Mouse (Mus musculus) ES-E14 (cell line): ENCODE results near the gene Gm29609.

ENCODE experiments used
- HCFC1 ChIP-seq: IDR thresholded peaks from 2 replicates; pipeline ENCODE4 v1.6.1; 2012; ENCODE audit warnings: low read length, inconsistent platforms, borderline replicate concordance; ENCODE audit not compliant: insufficient read depth
- MAFK ChIP-seq: IDR thresholded peaks from 2 replicates; pipeline ENCODE4 v1.6.1; 2014; ENCODE audit warnings: mild to moderate bottlenecking, low read depth, low read length, inconsistent platforms; ENCODE audit not compliant: insufficient read depth
- ZC3H11A ChIP-seq: IDR thresholded peaks from 2 replicates; pipeline ENCODE4 v1.6.1; 2012; ENCODE audit warnings: low read depth, mild to moderate bottlenecking, inconsistent platforms, low read length, borderline replicate concordance
- ZNF384 ChIP-seq: IDR thresholded peaks from 2 replicates; pipeline ENCODE4 v1.6.1; 2012; ENCODE audit warnings: low read depth, low read length, inconsistent platforms

DNA sequence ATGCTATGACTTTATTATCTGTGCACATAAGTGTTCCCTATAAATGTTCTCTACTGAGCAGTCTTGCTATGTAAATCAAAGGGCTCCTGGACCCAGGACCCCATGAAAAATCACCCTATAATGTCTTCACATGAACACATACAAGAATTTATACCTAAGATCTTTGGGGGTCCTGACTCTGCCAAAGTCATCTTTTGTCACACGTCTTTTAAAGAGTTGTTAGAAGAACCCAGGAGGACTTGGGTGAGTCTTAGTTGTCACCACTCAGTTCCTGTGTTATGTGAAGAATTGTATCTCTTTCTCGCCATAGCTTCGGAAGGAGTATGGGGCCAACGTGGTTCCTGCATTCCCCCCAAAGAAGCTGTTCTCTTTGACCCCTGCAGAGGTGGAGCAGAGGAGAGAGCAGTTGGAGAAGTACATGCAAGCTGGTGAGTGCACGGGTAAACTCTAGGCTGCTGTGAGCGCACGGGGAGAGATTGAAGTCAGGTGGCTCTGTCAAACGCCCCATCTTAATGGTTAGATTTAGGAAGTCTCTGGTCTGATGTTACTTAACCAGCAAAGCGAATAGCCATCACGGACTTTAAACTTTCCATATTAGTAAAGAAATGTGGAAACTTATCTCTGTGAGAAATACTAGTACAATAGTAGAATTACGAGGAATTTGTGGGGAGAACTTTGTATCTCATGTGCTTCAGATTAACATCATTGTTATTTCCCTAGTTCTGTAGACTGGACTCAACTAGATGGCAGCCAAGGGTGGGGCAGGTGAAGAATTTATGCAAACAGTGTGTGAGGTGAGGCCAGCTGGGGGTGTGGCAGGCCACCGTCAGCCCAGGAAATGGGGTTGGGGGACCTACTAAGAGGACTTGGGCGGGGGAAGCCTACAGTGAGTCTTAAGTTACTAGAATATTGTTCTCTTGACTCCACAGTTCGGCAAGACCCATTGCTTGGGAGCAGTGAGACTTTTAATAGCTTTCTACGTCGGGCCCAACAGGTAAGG lies 15.1 kb upstream of the Gm29609 start:
- no peak for TF ChIP-seq MAFK
- no peak for TF ChIP-seq ZC3H11A
- no peak for TF ChIP-seq ZNF384
- no peak for TF ChIP-seq HCFC1
